Mouse (Mus musculus) limb, embryonic 15.5 days (tissue): ENCODE data around the gene Grtp1. TPM values are rescaled to one million over a fixed set of nuclear protein-coding genes. Genes with fewer than 3 reads are reported as not detected.

Source experiments
- ATAC-seq: fragments of 200-750 bp; cut with Nextera tagmentation; 2 replicates; pipeline ENCODE4 v1.8.0; 2017; ENCODE audit warnings: low read depth, moderate TSS enrichment; ENCODE audit not compliant: insufficient number of reproducible peaks, low FRiP score, low TSS enrichment
- H3K27ac ChIP-seq: fragments of 300-500 bp; sonication (generic); 2 replicates; pipeline ENCODE4 v1.5.1; 2015; ENCODE audit warnings: moderate library complexity, mild to moderate bottlenecking, inconsistent platforms
- H3K27me3 ChIP-seq: fragments of 300-500 bp; sonication (generic); 2 replicates; pipeline ENCODE4 v1.6.1; 2015; ENCODE audit warnings: inconsistent platforms
- H3K36me3 ChIP-seq: fragments of 300-500 bp; sonication (generic); 2 replicates; pipeline ENCODE4 v1.6.1; 2015; ENCODE audit warnings: inconsistent platforms
- H3K4me1 ChIP-seq: fragments of 300-500 bp; sonication (generic); 2 replicates; pipeline ENCODE4 v1.6.1; 2015; ENCODE audit warnings: inconsistent platforms
- H3K4me2 ChIP-seq: fragments of 300-500 bp; sonication (generic); 2 replicates; pipeline ENCODE4 v1.6.1; 2015; ENCODE audit warnings: mild to moderate bottlenecking, inconsistent platforms
- H3K4me3 ChIP-seq: fragments of 300-500 bp; sonication (generic); 2 replicates; pipeline ENCODE4 v1.5.1; 2015; ENCODE audit warnings: mild to moderate bottlenecking, inconsistent platforms
- H3K9ac ChIP-seq: fragments of 300-500 bp; sonication (generic); 2 replicates; pipeline ENCODE4 v1.6.1; 2015; ENCODE audit warnings: inconsistent platforms
- H3K9me3 ChIP-seq: fragments of 300-500 bp; sonication (generic); 2 replicates; pipeline ENCODE4 v1.6.1; 2016; ENCODE audit warnings: inconsistent platforms
- WGBS: fragments of 180-500 bp; shearing (Covaris S2); methylation state at CpG from one replicate; pipeline ENCODE4 v1.1.7; 2015; 5-methylcytosine and 5-hydroxymethylcytosine counted together
- polyA plus RNA-seq: library from polyadenylated mRNA; unstranded; fragments of >200 nt; fragmentation: Nextera tagmentation; extraction: Ambion mirVana; gene quantifications from 2 replicates; pipeline ENCODE4 v1.2.1, GENCODE M21; 2015

Grtp1 gene
- polyA plus RNA-seq, 1 experiment from 2014 or later: 10.9 TPM

GRCm38 (mm10) chr8:13186819-13187218 lies 13.6 kb downstream of the Grtp1 start:
- Histone ChIP-seq H3K27me3 (no peaks in the 10 kb centered on the region), H3K4me2 (no peak overlapping the region), H3K9me3 (no peaks in the 10 kb centered on the region), H3K4me3 (no peak overlapping the region), H3K4me1 (no peaks in the 10 kb centered on the region), H3K9ac (no peak overlapping the region), H3K36me3 (peaks cover 16% of the 10 kb centered on the region; the same call in 1 of the 2 replicates), H3K27ac (no peak overlapping the region)
- WGBS: 82% methylated on average over 8 of the region's 8 CpGs
- no peak for ATAC-seq

- 55% methylated on average over 2 of the region's 2 CpGs for WGBS
- no peak for ATAC-seq
These were observed 18.8 kb downstream of the Grtp1 start for GRCm38 (mm10) chr8:13181691-13181976.

GRCm38 (mm10) chr8:13180911-13181690 lies 19.3 kb downstream of the Grtp1 start:
- no peak for ATAC-seq
- H3K4me1 ChIP-seq: no peaks in the 10 kb centered on the region
- H3K36me3 ChIP-seq: peaks cover 34% of the 10 kb centered on the region
- H3K27me3 ChIP-seq: no peaks in the 10 kb centered on the region
- no peak overlapping the region for H3K4me3 ChIP-seq
- H3K9me3 ChIP-seq: no peaks in the 10 kb centered on the region
- H3K4me2 ChIP-seq: no peak overlapping the region
- no peak overlapping the region for H3K27ac ChIP-seq
- H3K9ac ChIP-seq: no peak overlapping the region
- WGBS: 85% methylated on average over 18 of the region's 18 CpGs

More at GRCm38 (mm10) chr8:13181691-13181976, 18.8 kb downstream of the Grtp1 start:
- H3K9me3 ChIP-seq: no peaks in the 10 kb centered on the region
- no peak overlapping the region for H3K27ac ChIP-seq
- H3K27me3 ChIP-seq: no peaks in the 10 kb centered on the region
- no peak overlapping the region for H3K4me2 ChIP-seq
- H3K4me3 ChIP-seq: no peak overlapping the region
- H3K4me1 ChIP-seq: no peaks in the 10 kb centered on the region
- H3K9ac ChIP-seq: no peak overlapping the region
- H3K36me3 ChIP-seq: peaks cover 29% of the 10 kb centered on the region

GRCm38 (mm10) chr8:13180408-13180807 lies 20.0 kb downstream of the Grtp1 start:
- Histone ChIP-seq H3K27ac (no peak overlapping the region), H3K4me1 (no peaks in the 10 kb centered on the region), H3K9ac (no peak overlapping the region), H3K27me3 (no peaks in the 10 kb centered on the region), H3K4me2 (no peak overlapping the region), H3K9me3 (no peaks in the 10 kb centered on the region), H3K36me3 (peaks cover 41% of the 10 kb centered on the region), H3K4me3 (no peak overlapping the region)
- ATAC-seq: no peak
- 81% methylated on average over 9 of the region's 9 CpGs for WGBS

- no peak for ATAC-seq
- H3K4me3 ChIP-seq: no peak overlapping the region
- WGBS: 73% methylated on average over 7 of the region's 7 CpGs
- no peak overlapping the region for H3K4me2 ChIP-seq
- no peaks in the 10 kb centered on the region for H3K27me3 ChIP-seq
- no peak overlapping the region for H3K27ac ChIP-seq
- H3K9me3 ChIP-seq: no peaks in the 10 kb centered on the region
- H3K4me1 ChIP-seq: no peaks in the 10 kb centered on the region
- H3K36me3 ChIP-seq: peaks cover 41% of the 10 kb centered on the region
- H3K9ac ChIP-seq: no peak overlapping the region
These were observed 20.5 kb downstream of the Grtp1 start for GRCm38 (mm10) chr8:13179948-13180347.

- no peak overlapping the region for H3K4me2 ChIP-seq
- H3K9me3 ChIP-seq: no peaks in the 10 kb centered on the region
- no peaks in the 10 kb centered on the region for H3K4me1 ChIP-seq
- H3K27me3 ChIP-seq: no peaks in the 10 kb centered on the region
- H3K36me3 ChIP-seq: peaks cover 41% of the 10 kb centered on the region
- WGBS: 70% methylated on average over 6 of the region's 6 CpGs
- H3K9ac ChIP-seq: no peak overlapping the region
- no peak for ATAC-seq
- H3K27ac ChIP-seq: no peak overlapping the region
- no peak overlapping the region for H3K4me3 ChIP-seq
These were observed 20.9 kb downstream of the Grtp1 start for GRCm38 (mm10) chr8:13179482-13179881.

GRCm38 (mm10) chr8:13178137-13178536 lies 22.3 kb downstream of the Grtp1 start:
- Histone ChIP-seq H3K4me3 (no peak overlapping the region), H3K9ac (no peak overlapping the region), H3K9me3 (no peaks in the 10 kb centered on the region), H3K4me1 (no peaks in the 10 kb centered on the region), H3K27ac (no peak overlapping the region), H3K27me3 (no peaks in the 10 kb centered on the region), H3K36me3 (peaks cover 50% of the 10 kb centered on the region), H3K4me2 (no peak overlapping the region)
- ATAC-seq: no peak
- 90% methylated on average over 5 of the region's 5 CpGs for WGBS

- no peak overlapping the region for H3K27ac ChIP-seq
- no peak overlapping the region for H3K4me2 ChIP-seq
- H3K4me3 ChIP-seq: no peak overlapping the region
- no peak for ATAC-seq
- H3K9ac ChIP-seq: no peak overlapping the region
- no peaks in the 10 kb centered on the region for H3K27me3 ChIP-seq
- no peaks in the 10 kb centered on the region for H3K9me3 ChIP-seq
- peaks cover 58% of the 10 kb centered on the region for H3K36me3 ChIP-seq
- 97% methylated on average over 7 of the region's 7 CpGs for WGBS
- H3K4me1 ChIP-seq: no peaks in the 10 kb centered on the region
These were observed 23.1 kb downstream of the Grtp1 start for GRCm38 (mm10) chr8:13177173-13177852.

GRCm38 (mm10) chr8:13175650-13176049 lies 24.8 kb downstream of the Grtp1 start:
- Histone ChIP-seq H3K36me3 (peaks cover 72% of the 10 kb centered on the region), H3K4me2 (no peak overlapping the region), H3K27me3 (no peaks in the 10 kb centered on the region), H3K27ac (no peak overlapping the region), H3K9ac (no peak overlapping the region), H3K4me3 (no peak overlapping the region), H3K4me1 (no peaks in the 10 kb centered on the region), H3K9me3 (no peaks in the 10 kb centered on the region)
- WGBS: 68% methylated on average over 1 of the region's 1 CpGs
- ATAC-seq: no peak

GRCm38 (mm10) chr8:13174811-13175210 lies 25.6 kb downstream of the Grtp1 start:
- Histone ChIP-seq H3K9ac (no peak overlapping the region), H3K9me3 (no peaks in the 10 kb centered on the region), H3K4me1 (no peaks in the 10 kb centered on the region), H3K27ac (no peak overlapping the region), H3K4me2 (no peak overlapping the region), H3K27me3 (no peaks in the 10 kb centered on the region), H3K4me3 (no peak overlapping the region), H3K36me3 (peaks cover 80% of the 10 kb centered on the region)
- 87% methylated on average over 4 of the region's 4 CpGs for WGBS
- no peak for ATAC-seq

- Histone ChIP-seq H3K9me3 (no peaks in the 10 kb centered on the region), H3K4me1 (no peaks in the 10 kb centered on the region), H3K4me3 (no peak overlapping the region), H3K4me2 (no peak overlapping the region), H3K27me3 (no peaks in the 10 kb centered on the region), H3K27ac (no peak overlapping the region), H3K9ac (no peak overlapping the region), H3K36me3 (peaks cover 85% of the 10 kb centered on the region)
- ATAC-seq: no peak
- WGBS: 87% methylated on average over 4 of the region's 4 CpGs
These were observed 26.1 kb downstream of the Grtp1 start for GRCm38 (mm10) chr8:13174305-13174704.

GRCm38 (mm10) chr8:13170510-13170909 lies 29.9 kb downstream of the Grtp1 start:
- Histone ChIP-seq H3K4me2 (no peak overlapping the region), H3K27me3 (no peaks in the 10 kb centered on the region), H3K36me3 (peaks cover 93% of the 10 kb centered on the region), H3K27ac (no peak overlapping the region), H3K4me1 (no peaks in the 10 kb centered on the region), H3K9me3 (no peaks in the 10 kb centered on the region), H3K4me3 (no peak overlapping the region), H3K9ac (no peak overlapping the region)
- ATAC-seq: no peak
- 45% methylated on average over 1 of the region's 1 CpGs for WGBS
